Mouse (Mus musculus) heart, adult 2 months (tissue): ENCODE data around the gene Ugt2a3. TPM values are rescaled to one million over a fixed set of nuclear protein-coding genes. Genes with fewer than 3 reads are reported as not detected.
"Not testable (repeated sequence)": the region's sequence is repeated elsewhere in the genome, so short reads cannot be mapped to it uniquely, and the experiment has no call there.

ENCODE experiments used
- DNase-seq, 2 experiments: peaks; one replicate each; pipeline ENCODE4 v3.0.0; 2021
- H3K27ac ChIP-seq: fragments of 200-600 bp; 2 replicates; pipeline ENCODE4 v1.8.1; 2022
- H3K27me3 ChIP-seq: fragments of 200-500 bp; 2 replicates; pipeline ENCODE4 v1.6.1; 2012; ENCODE audit warnings: mild to moderate bottlenecking, low read length, inconsistent platforms, mixed read lengths; ENCODE audit not compliant: control insufficient read depth, insufficient read depth
- H3K36me3 ChIP-seq: fragments of 200-500 bp; 2 replicates; pipeline ENCODE4 v1.6.1; 2012; ENCODE audit warnings: low read length, inconsistent platforms; ENCODE audit not compliant: control insufficient read depth, insufficient read depth
- H3K4me1 ChIP-seq: fragments of 200-500 bp; 2 replicates; pipeline ENCODE4 v1.6.1; 2011; ENCODE audit warnings: low read length; ENCODE audit not compliant: control insufficient read depth, insufficient read depth
- H3K4me3 ChIP-seq: fragments of 200-600 bp; 2 replicates; pipeline ENCODE4 v1.8.1; 2022
- H3K79me2 ChIP-seq: fragments of 200-500 bp; replicated peaks from 2 replicates; pipeline ENCODE4 v1.6.1; 2012; ENCODE audit warnings: mild to moderate bottlenecking, inconsistent platforms, low read length, moderate library complexity, mixed read lengths; ENCODE audit not compliant: control insufficient read depth, insufficient read depth
- H3K9ac ChIP-seq: fragments of 200-500 bp; 2 replicates; pipeline ENCODE4 v1.6.1; 2012; ENCODE audit warnings: low read depth, mild to moderate bottlenecking, control low read depth, inconsistent platforms, low read length, mixed read lengths
- CTCF ChIP-seq: fragments of 200-600 bp; IDR thresholded peaks from 2 replicates; pipeline ENCODE4 v1.8.1; 2022; ENCODE audit warnings: antibody characterized with exemption, mild to moderate bottlenecking, moderate library complexity
- EP300 ChIP-seq: fragments of 200-500 bp; IDR thresholded peaks from 2 replicates; pipeline ENCODE4 v1.6.1; 2011; ENCODE audit warnings: low read depth, low read length, control low read depth; ENCODE audit not compliant: insufficient read depth
- POLR2A ChIP-seq: fragments of 200-500 bp; IDR thresholded peaks from 2 replicates; pipeline ENCODE4 v1.6.1; 2011; ENCODE audit warnings: mild to moderate bottlenecking, low read depth, low read length, control low read depth; ENCODE audit not compliant: insufficient read depth
- WGBS: fragments of 180-500 bp; shearing (Covaris S2); methylation state at CpG from one replicate; pipeline ENCODE4 v1.1.7; 2018; 5-methylcytosine and 5-hydroxymethylcytosine counted together
- intact Hi-C: fragments of 180-260 bp; cut with DNase I; formaldehyde crosslinking; loops from one replicate; pipeline ENCODE4 v1.15.1; 2025
- polyA plus RNA-seq: library from polyadenylated mRNA; depleted of rRNA; stranded (reverse); fragments of >200 nt; gene quantifications from 2 replicates; pipeline ENCODE4 v1.2.3, GENCODE M21; 2012
- total RNA-seq, 2 experiments: library from RNA; stranded (reverse); gene quantifications; 2 replicates each; pipeline ENCODE4 v1.2.3; 2021

Gene Ugt2a3
- total and polyA plus RNA-seq, 3 experiments: not detected

DNA sequence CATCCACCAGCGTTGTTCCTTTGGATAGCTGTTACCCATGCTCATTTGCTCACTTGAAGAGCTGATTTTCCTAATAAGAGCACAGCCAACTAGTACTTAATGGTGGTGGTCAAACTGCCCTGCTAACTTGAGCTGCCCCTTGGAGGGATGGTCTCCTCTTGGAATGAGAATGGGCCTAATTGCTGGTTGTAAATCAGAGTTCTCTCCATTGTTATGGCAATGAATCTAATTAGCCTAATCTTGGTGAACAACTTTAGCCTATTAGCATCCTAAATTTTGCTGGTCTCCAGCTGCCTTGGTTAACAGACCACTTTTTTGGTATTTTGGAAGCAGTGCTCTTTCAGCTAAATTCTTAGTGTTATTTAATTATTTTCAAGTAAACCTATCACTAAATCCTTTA, 13.4 kb upstream of the Ugt2a3 start:
- H3K36me3 ChIP-seq: no peaks in the 10 kb centered on the region

DNA sequence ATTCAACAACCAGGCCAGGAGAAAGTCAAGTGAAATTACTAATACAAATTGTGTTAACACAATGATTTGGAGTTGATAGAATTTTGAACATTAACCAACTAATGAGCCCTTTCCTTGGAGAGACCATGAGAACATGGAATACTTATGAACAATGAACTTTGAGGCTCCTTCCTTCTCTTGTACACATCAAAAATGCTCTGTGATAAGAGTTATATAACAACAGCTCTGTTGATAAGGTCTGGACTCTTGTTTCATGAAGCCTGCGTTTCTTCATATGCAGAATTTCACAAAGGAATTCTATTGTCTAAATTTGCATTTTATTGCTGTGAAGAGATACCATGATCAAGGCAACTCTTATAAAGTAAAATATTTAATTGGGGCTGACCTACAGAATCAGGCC, 12.2 kb upstream of the Ugt2a3 start:
- H3K36me3 ChIP-seq, H3K79me2 ChIP-seq, H3K4me1 ChIP-seq, H3K4me3 ChIP-seq, H3K27me3 ChIP-seq, H3K9ac ChIP-seq, DNase-seq, intact Hi-C loops, H3K27ac ChIP-seq: not testable (repeated sequence)
- WGBS: 57% methylated on average over 1 of the region's 1 CpGs

More for the DNA sequence above, 13.4 kb upstream of the Ugt2a3 start:
- no peak overlapping the region for H3K9ac ChIP-seq
- H3K27ac ChIP-seq: no peak overlapping the region
- H3K4me1 ChIP-seq: no peaks in the 10 kb centered on the region
- no peak for TF ChIP-seq EP300
- no peak for TF ChIP-seq POLR2A
- no peak for TF ChIP-seq CTCF
- DNase-seq: no peak
- WGBS: 50% methylated on average over 1 of the region's 1 CpGs
- H3K4me3 ChIP-seq: no peak overlapping the region
- H3K27me3 ChIP-seq: no peaks in the 10 kb centered on the region
- intact Hi-C loops: loop anchor here (2.0 kb wide), 1 partner anchor 60 kb away; no protein-coding TSS in a partner anchor
- no peaks in the 10 kb centered on the region for H3K79me2 ChIP-seq

DNA sequence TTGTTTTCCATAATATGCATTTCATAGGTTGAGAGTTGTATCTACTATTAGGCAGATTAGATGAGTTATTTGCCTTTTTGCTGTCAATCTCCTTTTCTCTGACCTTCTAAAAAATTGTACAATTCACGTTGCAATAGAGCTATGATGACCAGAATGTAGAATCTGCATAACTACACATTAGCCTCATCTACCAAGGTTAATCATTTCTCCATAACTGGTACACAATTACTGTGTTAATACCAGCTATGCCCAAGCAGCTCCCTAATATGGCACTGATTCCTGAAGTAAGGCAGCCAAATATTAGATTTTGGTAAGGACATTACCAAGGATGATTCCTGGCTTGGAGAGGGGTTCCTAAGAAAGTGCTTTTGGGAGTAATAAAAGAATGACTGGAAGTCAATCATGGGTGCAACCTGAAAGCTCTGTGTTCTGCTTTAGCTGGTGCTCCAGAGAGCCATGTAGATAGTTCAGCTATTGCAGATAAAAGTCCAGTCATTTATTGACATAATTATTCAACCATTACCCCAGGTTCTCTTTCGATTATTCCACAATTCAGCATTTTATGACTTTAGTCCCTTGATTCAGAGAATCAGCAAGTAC, 10.6 kb upstream of the Ugt2a3 start:
- H3K79me2 ChIP-seq, H3K4me1 ChIP-seq, DNase-seq, H3K4me3 ChIP-seq, H3K27ac ChIP-seq, intact Hi-C loops, H3K9ac ChIP-seq, H3K36me3 ChIP-seq, H3K27me3 ChIP-seq: not testable (repeated sequence)
- WGBS: 38% methylated on average over 2 of the region's 2 CpGs

GRCm38 (mm10) chr5:87340461-87340860, 3.5 kb upstream of the Ugt2a3 start:
- Histone ChIP-seq H3K4me1 (no peaks in the 10 kb centered on the region), H3K27me3 (no peaks in the 10 kb centered on the region), H3K4me3 (no peak overlapping the region), H3K9ac (no peak overlapping the region), H3K27ac (no peak overlapping the region), H3K79me2 (no peaks in the 10 kb centered on the region), H3K36me3 (no peaks in the 10 kb centered on the region)
- TF ChIP-seq EP300 (no peak), POLR2A (no peak), CTCF (no peak)
- intact Hi-C loops: no loop called here
- WGBS: 75% methylated on average over 5 of the region's 5 CpGs
- no peak for DNase-seq

DNA sequence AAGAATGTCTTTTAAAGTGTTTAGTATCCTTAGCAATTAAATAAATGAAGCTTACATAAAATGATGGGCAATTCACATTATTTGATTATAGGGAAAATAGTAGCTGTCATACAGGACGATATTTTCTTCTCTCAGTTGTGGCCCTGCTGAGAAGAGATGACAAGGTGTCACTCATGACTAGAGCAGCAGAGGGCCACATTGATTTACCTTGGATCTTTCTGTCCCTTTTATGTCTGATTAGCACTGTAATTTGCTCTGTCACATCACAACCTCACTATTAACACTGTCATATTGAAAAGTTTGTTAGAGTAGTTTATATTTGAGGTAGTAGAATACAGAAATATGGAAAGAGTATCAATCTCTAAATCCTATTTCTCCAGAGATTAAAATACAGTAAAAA, 1.8 kb downstream of the Ugt2a3 start:
- intact Hi-C loops: no loop called here
- Histone ChIP-seq H3K4me1 (no peaks in the 10 kb centered on the region), H3K9ac (no peak overlapping the region), H3K27me3 (no peaks in the 10 kb centered on the region), H3K36me3 (no peaks in the 10 kb centered on the region), H3K4me3 (no peak overlapping the region), H3K27ac (no peak overlapping the region), H3K79me2 (no peaks in the 10 kb centered on the region)
- no peak for DNase-seq
- no peak for TF ChIP-seq POLR2A
- TF ChIP-seq CTCF: no peak
- no peak for TF ChIP-seq EP300
- WGBS: 59% methylated on average over 1 of the region's 1 CpGs

DNA sequence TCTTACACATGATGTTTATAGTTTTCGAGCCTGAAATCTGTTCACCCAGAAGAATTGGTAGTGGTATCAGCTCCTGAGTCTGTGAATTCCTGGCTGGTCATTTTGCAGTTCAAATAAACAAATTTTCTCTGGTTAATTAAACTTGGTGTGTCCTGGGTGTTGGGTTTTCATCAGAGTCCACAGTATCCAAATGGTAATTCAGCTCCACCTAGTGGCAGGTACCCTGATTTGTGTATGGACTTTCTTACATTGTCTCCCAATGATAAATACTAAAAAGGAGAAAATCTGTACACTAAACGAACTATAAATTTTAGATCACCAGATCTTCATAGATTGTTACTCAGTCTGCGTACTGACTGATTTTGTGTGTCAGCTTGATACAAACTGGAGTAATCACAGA, 3.4 kb downstream of the Ugt2a3 start:
- Histone ChIP-seq H3K27ac (no peak overlapping the region), H3K36me3 (no peaks in the 10 kb centered on the region), H3K79me2 (no peaks in the 10 kb centered on the region), H3K9ac (no peak overlapping the region), H3K4me1 (no peaks in the 10 kb centered on the region), H3K4me3 (no peak overlapping the region), H3K27me3 (no peaks in the 10 kb centered on the region)
- TF ChIP-seq POLR2A: no peak
- peak; percentile 40 for TF ChIP-seq CTCF
- intact Hi-C loops: no loop called here
- DNase-seq: no peak
- 35% methylated on average over 3 of the region's 3 CpGs for WGBS

- DNase-seq: no peak
- no peaks in the 10 kb centered on the region for H3K36me3 ChIP-seq
- intact Hi-C loops: no loop called here
- TF ChIP-seq CTCF: no peak
- no peak for TF ChIP-seq POLR2A
- no peak for TF ChIP-seq EP300
- WGBS: 88% methylated on average over 12 of the region's 12 CpGs
- no peak overlapping the region for H3K9ac ChIP-seq
- no peaks in the 10 kb centered on the region for H3K27me3 ChIP-seq
- H3K27ac ChIP-seq: no peak overlapping the region
- H3K79me2 ChIP-seq: no peaks in the 10 kb centered on the region
- no peak overlapping the region for H3K4me3 ChIP-seq
- no peaks in the 10 kb centered on the region for H3K4me1 ChIP-seq
These were observed 25.6 kb downstream of the Ugt2a3 start for GRCm38 (mm10) chr5:87311392-87311791.

GRCm38 (mm10) chr5:87286180-87286579, 50.8 kb downstream of the Ugt2a3 start:
- DNase-seq, H3K27ac ChIP-seq, H3K9ac ChIP-seq, H3K36me3 ChIP-seq, H3K4me3 ChIP-seq, H3K27me3 ChIP-seq, H3K4me1 ChIP-seq, H3K79me2 ChIP-seq, intact Hi-C loops: not testable (repeated sequence)
- 67% methylated on average over 4 of the region's 4 CpGs for WGBS

GRCm38 (mm10) chr5:87275986-87276385, 61.0 kb downstream of the Ugt2a3 start:
- WGBS: 69% methylated on average over 4 of the region's 4 CpGs
- DNase-seq, H3K27me3 ChIP-seq, H3K36me3 ChIP-seq, H3K4me1 ChIP-seq, H3K4me3 ChIP-seq, H3K27ac ChIP-seq, intact Hi-C loops, H3K79me2 ChIP-seq, H3K9ac ChIP-seq: not testable (repeated sequence)
